Mouse (Mus musculus) ES-Bruce4 (cell line): ENCODE measurements around the gene Mcf2l. TPM values are rescaled to one million over a fixed set of nuclear protein-coding genes. Genes with fewer than 3 reads are reported as not detected.

ENCODE experiments used
- H3K27ac ChIP-seq: 2 replicates; pipeline ENCODE4 v1.5.1; 2012; ENCODE audit warnings: low read length, inconsistent platforms; ENCODE audit not compliant: insufficient read depth
- H3K27me3 ChIP-seq: 2 replicates; pipeline ENCODE4 v1.6.1; 2012; ENCODE audit warnings: mild to moderate bottlenecking, low read length, inconsistent platforms; ENCODE audit not compliant: control insufficient read depth, poor library complexity, insufficient read depth, severe bottlenecking
- H3K36me3 ChIP-seq: 2 replicates; pipeline ENCODE4 v1.6.1; 2012; ENCODE audit warnings: inconsistent platforms, mild to moderate bottlenecking, low read length, moderate library complexity; ENCODE audit not compliant: control insufficient read depth, poor library complexity, insufficient read depth, severe bottlenecking
- H3K4me1 ChIP-seq: one replicate; pipeline ENCODE4 v1.8.1; 2011; ENCODE audit warnings: low read length; ENCODE audit not compliant: control insufficient read depth, insufficient read depth
- H3K4me3 ChIP-seq: 2 replicates; pipeline ENCODE4 v1.5.1; 2011; ENCODE audit warnings: low read depth, mild to moderate bottlenecking, low read length
- H3K9ac ChIP-seq: 2 replicates; pipeline ENCODE4 v1.6.1; 2012; ENCODE audit warnings: low read depth, mild to moderate bottlenecking, inconsistent platforms; ENCODE audit not compliant: poor library complexity, severe bottlenecking
- H3K9me3 ChIP-seq: replicated peaks from 2 replicates; pipeline ENCODE4 v1.6.1; 2012; ENCODE audit warnings: mild to moderate bottlenecking, low read length, inconsistent platforms; ENCODE audit not compliant: control insufficient read depth, poor library complexity, insufficient read depth, severe bottlenecking
- CTCF ChIP-seq: IDR thresholded peaks from one replicate; pipeline ENCODE4 v1.8.1; 2011; ENCODE audit warnings: low read depth, low read length
- EP300 ChIP-seq: IDR thresholded peaks from 2 replicates; pipeline ENCODE4 v1.6.1; 2011; ENCODE audit warnings: low read depth, low read length; ENCODE audit not compliant: insufficient read depth
- POLR2A ChIP-seq: IDR thresholded peaks from one replicate; pipeline ENCODE4 v1.8.1; 2011; ENCODE audit warnings: low read length; ENCODE audit not compliant: insufficient read depth
- polyA plus RNA-seq: library from polyadenylated mRNA; stranded (reverse); fragments of >200 nt; gene quantifications from 2 replicates; pipeline ENCODE4 v1.2.4, GENCODE M21; 2011; ENCODE audit warnings: low read depth; ENCODE audit not compliant: missing spikeins, insufficient read depth, insufficient read length

Mcf2l gene
- polyA plus RNA-seq, 1 experiment, result 18.3 TPM

GRCm38 (mm10) chr8:12956941-12957340 lies 83.3 kb downstream of the Mcf2l start:
- Histone ChIP-seq H3K27me3 (no peaks in the 10 kb centered on the region), H3K27ac (no peak overlapping the region), H3K4me3 (no peak overlapping the region), H3K9ac (no peak overlapping the region), H3K36me3 (no peaks in the 10 kb centered on the region), H3K4me1 (peaks cover 4% of the 10 kb centered on the region), H3K9me3 (no peaks in the 10 kb centered on the region)
- TF ChIP-seq POLR2A, result no peak
- TF ChIP-seq CTCF, result no peak
- TF ChIP-seq EP300, result no peak

GRCm38 (mm10) chr8:12957419-12957818 lies 83.8 kb downstream of the Mcf2l start:
- Histone ChIP-seq H3K27ac (no peak overlapping the region), H3K9me3 (no peaks in the 10 kb centered on the region), H3K4me1 (peaks cover 3% of the 10 kb centered on the region), H3K27me3 (no peaks in the 10 kb centered on the region), H3K4me3 (no peak overlapping the region), H3K36me3 (no peaks in the 10 kb centered on the region), H3K9ac (no peak overlapping the region)
- no peak for TF ChIP-seq EP300

- Histone ChIP-seq H3K9me3 (no peaks in the 10 kb centered on the region), H3K27me3 (no peaks in the 10 kb centered on the region), H3K27ac (no peak overlapping the region), H3K4me1 (no peaks in the 10 kb centered on the region), H3K9ac (no peak overlapping the region), H3K4me3 (no peak overlapping the region), H3K36me3 (no peaks in the 10 kb centered on the region)
- TF ChIP-seq EP300 (no peak), POLR2A (no peak), CTCF (no peak)
Measured at GRCm38 (mm10) chr8:12960609-12961008, 87.0 kb downstream of the Mcf2l start.

GRCm38 (mm10) chr8:12961211-12961610 lies 87.6 kb downstream of the Mcf2l start:
- Histone ChIP-seq H3K36me3 (no peaks in the 10 kb centered on the region), H3K9ac (no peak overlapping the region), H3K27ac (no peak overlapping the region), H3K4me3 (no peak overlapping the region), H3K9me3 (no peaks in the 10 kb centered on the region), H3K27me3 (no peaks in the 10 kb centered on the region), H3K4me1 (no peaks in the 10 kb centered on the region)
- TF ChIP-seq CTCF (no peak), EP300 (no peak), POLR2A (no peak)

GRCm38 (mm10) chr8:12961821-12962534 lies 88.4 kb downstream of the Mcf2l start:
- Histone ChIP-seq H3K27ac (no peak overlapping the region), H3K36me3 (no peaks in the 10 kb centered on the region), H3K27me3 (no peaks in the 10 kb centered on the region), H3K9ac (no peak overlapping the region), H3K4me3 (no peak overlapping the region), H3K4me1 (no peaks in the 10 kb centered on the region), H3K9me3 (no peaks in the 10 kb centered on the region)
- TF ChIP-seq CTCF, result no peak

GRCm38 (mm10) chr8:12962541-12963380 lies 89.2 kb downstream of the Mcf2l start:
- TF ChIP-seq EP300 (no peak), POLR2A (no peak), CTCF (no peak)
- H3K9ac ChIP-seq, result no peak overlapping the region
- no peaks in the 10 kb centered on the region for H3K4me1 ChIP-seq

More at GRCm38 (mm10) chr8:12962541-12963380, 89.2 kb downstream of the Mcf2l start:
- Histone ChIP-seq H3K9me3 (no peaks in the 10 kb centered on the region), H3K27me3 (no peaks in the 10 kb centered on the region), H3K27ac (no peak overlapping the region), H3K4me3 (no peak overlapping the region), H3K36me3 (no peaks in the 10 kb centered on the region)
